Mouse (Mus musculus): Measurements from ENCODE around the gene Ermn. TPM values are rescaled to one million over a fixed set of nuclear protein-coding genes. Genes with fewer than 3 reads are reported as not detected.

Ermn gene
- total RNA-seq (2021) = 10 to 100 TPM; 19.5 to 24.0 TPM
- long read RNA-seq, experiment 1, transcript Ermn-201 (3 exons, 3,635 nt) = major isoform, 46 of 47 reads
- long read RNA-seq, experiment 1, partial matches to known transcripts = 0 of 47 reads
- long read RNA-seq, experiment 1, other reads (novel, unspliced or antisense) = 1 of 47 reads
- long read RNA-seq, experiment 2, transcript Ermn-201 (3 exons, 3,635 nt) = major isoform, 25 of 28 reads
- long read RNA-seq, experiment 2, partial matches to known transcripts = 0 of 28 reads
- long read RNA-seq, experiment 2, other reads (novel, unspliced or antisense) = 3 of 28 reads

DNA sequence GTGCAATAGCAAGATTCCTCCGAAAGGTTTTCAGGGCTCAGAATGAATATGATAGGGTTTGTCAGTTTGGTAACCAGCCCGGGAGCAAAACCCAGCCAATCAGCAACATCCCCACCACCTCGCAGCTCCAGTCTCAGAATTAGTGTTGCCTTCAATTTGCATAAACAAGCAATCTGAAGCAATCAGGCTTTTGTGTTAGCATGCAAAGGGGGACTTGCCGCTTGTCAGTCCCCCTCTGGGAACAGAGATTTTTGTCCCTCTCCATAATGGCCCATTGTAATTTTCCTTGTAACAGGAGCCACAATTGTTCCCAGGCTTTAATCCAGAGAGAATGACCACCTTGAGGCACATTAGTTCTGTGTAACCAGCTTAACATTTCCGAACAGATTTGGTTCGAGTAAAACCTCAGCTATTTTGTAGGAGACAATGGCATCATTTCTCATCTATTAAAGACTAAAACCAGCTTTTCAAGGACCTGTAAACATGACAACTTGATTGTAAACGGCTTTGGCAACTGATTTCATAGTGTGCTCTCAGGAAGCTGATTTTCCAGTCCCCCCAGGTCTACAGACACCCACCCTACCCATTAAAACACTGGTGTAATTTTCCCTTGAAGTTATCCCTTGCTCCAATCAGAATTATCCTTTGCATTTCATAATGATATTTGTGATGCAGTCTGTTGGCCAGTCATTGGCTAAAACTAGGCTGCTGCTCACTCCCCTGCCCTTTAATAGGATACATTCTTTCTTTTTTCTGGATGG lies at the start of gene Ermn:
TSS of gene Ermn (minus strand) at position 44 of the 761 bp plus-strand sequence.
- DNase-seq (ENCODE audit: low spot score in 2 of 2) = no peak

GRCm38 (mm10) chr2:58094818-58095217 lies 42.2 kb upstream of the Ermn start:
- no peak for DNase-seq (ENCODE audit: low spot score in 2 of 2)

GRCm38 (mm10) chr2:58086420-58086819 lies 33.8 kb upstream of the Ermn start:
- DNase-seq (ENCODE audit: low spot score in 2 of 2) = no peak

- no peak for DNase-seq (ENCODE audit: low spot score in 2 of 2)
Observed at GRCm38 (mm10) chr2:58079849-58080248, 27.2 kb upstream of the Ermn start.

- peak; percentile 56 to 70 for DNase-seq (ENCODE audit: low spot score in 2 of 2)
Observed at GRCm38 (mm10) chr2:58055383-58055782, 2.7 kb upstream of the Ermn start.

- DNase-seq (ENCODE audit: low spot score in 2 of 2) = peak; percentile 18 to 43
Observed at GRCm38 (mm10) chr2:58041867-58042266, 10.8 kb downstream of the Ermn start.

DNA sequence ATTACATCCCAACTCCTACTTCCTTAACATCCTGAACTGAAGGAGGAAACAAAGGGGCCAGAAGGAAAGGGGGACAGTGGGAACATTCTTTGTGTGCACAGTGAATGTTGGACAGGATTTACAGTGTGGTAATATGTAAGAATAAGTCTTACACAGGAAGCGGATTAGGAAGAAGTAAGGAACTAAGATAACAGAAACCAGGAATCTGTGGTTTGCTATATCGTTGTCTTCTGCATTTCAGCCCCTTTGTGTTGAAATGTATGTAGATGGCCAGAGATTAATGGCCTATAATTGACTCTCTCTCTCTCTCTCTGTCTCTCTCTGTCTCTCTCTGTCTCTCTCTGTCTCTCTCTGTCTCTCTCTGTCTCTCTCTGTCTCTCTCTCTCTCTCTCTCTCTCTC lies 15.7 kb downstream of the Ermn start:
- DNase-seq (ENCODE audit: low spot score in 2 of 2) = no peak

DNA sequence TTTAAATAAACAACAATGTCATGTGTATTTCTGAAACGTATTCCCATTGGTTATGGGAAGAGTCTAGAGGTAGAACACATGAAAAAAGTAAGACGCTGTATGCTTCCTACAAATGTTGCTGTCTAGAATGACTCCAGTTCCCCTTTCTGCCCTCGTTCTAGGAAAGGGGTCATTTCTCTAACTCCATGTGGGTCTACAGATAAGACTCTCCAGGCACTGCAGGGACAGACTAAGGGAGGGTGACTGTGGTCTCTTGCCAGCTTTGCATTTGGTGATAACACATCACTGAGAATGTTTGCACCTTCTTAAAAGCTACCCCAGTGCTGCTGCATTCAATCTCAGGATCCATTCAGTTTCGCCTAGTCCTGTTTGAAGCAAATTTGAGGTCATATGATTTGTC lies 17.0 kb downstream of the Ermn start:
- no peak for DNase-seq (ENCODE audit: low spot score in 2 of 2)

- DNase-seq (ENCODE audit: low spot score in 2 of 2) = no peak
Observed at GRCm38 (mm10) chr2:58031431-58031830, 21.2 kb downstream of the Ermn start.

GRCm38 (mm10) chr2:58029404-58029803 lies 23.3 kb downstream of the Ermn start:
- DNase-seq (ENCODE audit: low spot score in 2 of 2) = no peak

GRCm38 (mm10) chr2:58026740-58027139 lies 25.9 kb downstream of the Ermn start:
- DNase-seq (ENCODE audit: low spot score in 2 of 2) = no peak

DNA sequence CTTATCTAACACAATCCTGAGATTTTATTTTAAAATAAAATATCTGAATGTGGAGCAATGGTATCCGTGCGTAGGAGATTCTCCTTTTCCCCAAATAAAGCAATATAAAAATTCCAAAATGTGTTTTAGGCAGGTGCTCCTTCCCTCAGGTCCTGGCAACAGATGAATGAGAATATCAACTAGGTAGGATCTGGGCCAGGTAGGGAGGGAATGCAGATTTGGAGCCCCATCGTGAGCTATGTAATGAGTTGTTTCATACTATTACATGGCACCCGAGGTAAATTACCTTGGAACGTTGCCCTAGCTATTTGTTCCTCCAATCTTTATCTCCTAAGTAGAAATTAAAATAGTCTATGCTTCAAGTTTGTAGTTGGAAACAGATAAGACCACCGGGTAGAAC lies 29.1 kb downstream of the Ermn start:
- DNase-seq (ENCODE audit: low spot score in 2 of 2) = no peak

DNA sequence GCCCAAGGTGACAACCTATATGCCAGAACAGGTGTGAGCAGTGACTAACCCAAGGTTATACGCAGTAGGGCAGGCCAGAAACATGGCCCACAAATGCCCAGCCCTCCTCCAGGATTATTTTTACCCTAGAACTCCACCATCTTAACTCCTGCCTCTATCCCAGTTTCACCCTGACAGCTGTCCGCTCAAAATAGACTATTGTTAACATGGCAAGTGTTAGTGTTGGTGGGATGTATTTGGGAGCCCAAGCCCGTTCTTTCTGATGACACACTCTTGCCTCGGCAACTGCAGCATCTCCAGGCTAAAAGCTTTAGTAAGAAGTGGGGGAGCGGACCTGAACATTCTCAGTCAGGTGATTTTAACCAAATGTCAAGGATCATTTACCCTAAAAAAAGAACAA lies 45.6 kb downstream of the Ermn start:
- no peak for DNase-seq (ENCODE audit: low spot score in 2 of 2)

GRCm38 (mm10) chr2:58001497-58001896 lies 51.2 kb downstream of the Ermn start:
- DNase-seq (ENCODE audit: low spot score in 2 of 2) = no peak

DNA sequence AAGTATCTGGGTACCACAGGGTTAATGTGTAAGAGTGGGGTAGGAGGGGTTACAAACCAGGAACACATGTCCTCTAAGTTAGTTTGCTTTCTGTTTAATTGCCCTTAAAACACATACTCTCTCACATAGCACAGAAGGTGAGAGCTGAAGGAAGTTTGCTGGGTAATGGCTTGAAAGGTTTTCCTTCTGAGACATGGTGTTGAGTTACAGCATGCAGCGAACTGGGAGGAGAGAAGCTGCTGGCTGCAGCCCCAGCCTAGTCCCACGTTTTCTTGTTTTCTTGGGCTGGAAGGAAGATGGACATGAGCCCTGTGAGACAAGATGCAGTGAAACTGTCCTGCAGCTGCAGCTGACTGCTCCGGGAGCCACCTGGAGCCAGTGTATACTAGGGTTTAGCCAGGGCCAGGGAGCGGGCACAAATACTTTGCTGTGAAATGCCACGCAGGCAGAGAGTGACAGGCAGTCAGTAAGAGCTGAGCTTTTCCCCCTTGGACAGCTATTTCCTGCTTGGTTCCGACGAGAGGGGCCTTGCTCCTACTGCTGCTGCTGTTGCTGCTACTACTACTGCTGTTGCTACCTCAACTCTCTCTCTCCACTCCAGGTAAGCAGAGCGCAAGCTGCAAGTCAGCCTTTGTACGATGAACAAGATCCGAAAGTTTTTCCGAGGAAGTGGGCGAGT lies 54.8 kb downstream of the Ermn start, which contains the start of gene Galnt5:
TSS of gene Galnt5 (plus strand) at position 133 of the 679 bp plus-strand sequence.
- DNase-seq (ENCODE audit: low spot score in 2 of 2) = no peak

Other genes with a start within 250 kb of the Ermn start
- gene Galnt5, start 55.0 kb downstream of the Ermn start, total RNA-seq (2021) = not detected
- gene Cytip, start 142.7 kb upstream of the Ermn start, total RNA-seq (2021) = under 1 TPM; 0.21 to 0.37 TPM